Mouse (Mus musculus) liver, embryonic 14.5 days (tissue): ENCODE results near the gene Ikzf1.
A peak's percentile ranks its signal among the peaks of the same experiment; 100 is the strongest.

Source experiments
- CTCF ChIP-seq: IDR thresholded peaks from 2 replicates; pipeline ENCODE4 v1.5.1; 2016; ENCODE audit warnings: antibody characterized with exemption, low read depth, control low read depth
- EP300 ChIP-seq: IDR thresholded peaks from 2 replicates; pipeline ENCODE4 v1.6.1; 2016; ENCODE audit warnings: antibody characterized with exemption, low read depth

DNA sequence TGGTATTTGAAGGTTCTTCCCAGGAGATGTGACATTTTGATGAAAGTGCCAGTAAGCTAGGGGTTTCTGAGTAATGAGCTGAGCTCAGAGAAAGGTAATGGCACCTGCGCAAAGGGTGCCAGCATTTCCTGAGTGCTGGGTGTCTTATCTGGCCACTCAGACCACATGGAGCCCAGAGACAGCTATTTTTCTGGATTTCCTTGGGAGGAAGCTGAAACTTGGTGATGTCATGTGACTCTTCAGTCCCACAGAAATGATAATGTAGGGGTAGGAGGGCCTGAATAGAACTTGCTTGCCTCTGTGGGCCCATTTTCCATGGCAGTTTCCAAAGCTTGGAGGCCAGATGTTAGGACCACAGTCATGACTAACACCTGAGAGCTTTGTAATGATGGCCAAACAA is 46.9 kb downstream of the Ikzf1 start:
- TF ChIP-seq CTCF (no peak), EP300 (0 out of 2 replicates have a peak, but pooled peaks have one; percentile 5)
